Mouse (Mus musculus): ENCODE measurements around the gene Myl7. TPM values are rescaled to one million over a fixed set of nuclear protein-coding genes. Genes with fewer than 3 reads are reported as not detected.
A peak's percentile ranks its signal among the peaks of the same experiment; 100 is the strongest.

The Myl7 gene
- polyA plus RNA-seq, 1 experiment from 2014 or later: 1.4 TPM

DNA sequence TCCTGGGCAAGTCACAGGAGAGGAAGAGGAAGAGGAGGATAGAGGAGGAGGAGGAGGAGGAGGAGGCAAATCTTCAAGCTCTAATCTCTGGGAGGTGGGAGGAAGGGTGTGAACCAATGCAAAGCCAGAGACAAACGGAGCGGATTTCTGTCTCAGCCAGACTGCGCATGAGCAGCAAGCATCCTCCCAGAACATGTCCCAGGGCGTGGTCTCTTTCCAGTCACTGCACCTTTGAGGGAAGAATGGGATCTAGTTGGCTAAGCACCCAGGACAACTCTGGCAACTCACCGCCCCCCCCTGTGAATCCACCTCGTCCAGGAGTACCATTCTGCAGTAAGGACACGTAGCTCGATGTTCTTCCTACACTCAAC is 17.6 kb upstream of the Myl7 start:
- Histone ChIP-seq H3K9ac (no peak overlapping the region), H3K4me1 (0 out of 2 replicates have a peak, but pooled peaks cover 3% of the 10 kb centered on the region), H3K27me3 (peaks cover 3% of the 10 kb centered on the region; the same call in 1 of the 2 replicates), H3K36me3 (no peaks in the 10 kb centered on the region), H3K4me2 (replicated peaks) (no peak overlapping the region), H3K4me3 (replicated peaks) (no peak overlapping the region), H3K9me3 (replicated peaks) (no peaks in the 10 kb centered on the region), H3K27ac (replicated peaks) (no peak overlapping the region)
- WGBS: 73% methylated on average over 8 of the region's 8 CpGs
- ATAC-seq (ENCODE audit: insufficient number of reproducible peaks, low FRiP score, low TSS enrichment, low read depth): no peak

DNA sequence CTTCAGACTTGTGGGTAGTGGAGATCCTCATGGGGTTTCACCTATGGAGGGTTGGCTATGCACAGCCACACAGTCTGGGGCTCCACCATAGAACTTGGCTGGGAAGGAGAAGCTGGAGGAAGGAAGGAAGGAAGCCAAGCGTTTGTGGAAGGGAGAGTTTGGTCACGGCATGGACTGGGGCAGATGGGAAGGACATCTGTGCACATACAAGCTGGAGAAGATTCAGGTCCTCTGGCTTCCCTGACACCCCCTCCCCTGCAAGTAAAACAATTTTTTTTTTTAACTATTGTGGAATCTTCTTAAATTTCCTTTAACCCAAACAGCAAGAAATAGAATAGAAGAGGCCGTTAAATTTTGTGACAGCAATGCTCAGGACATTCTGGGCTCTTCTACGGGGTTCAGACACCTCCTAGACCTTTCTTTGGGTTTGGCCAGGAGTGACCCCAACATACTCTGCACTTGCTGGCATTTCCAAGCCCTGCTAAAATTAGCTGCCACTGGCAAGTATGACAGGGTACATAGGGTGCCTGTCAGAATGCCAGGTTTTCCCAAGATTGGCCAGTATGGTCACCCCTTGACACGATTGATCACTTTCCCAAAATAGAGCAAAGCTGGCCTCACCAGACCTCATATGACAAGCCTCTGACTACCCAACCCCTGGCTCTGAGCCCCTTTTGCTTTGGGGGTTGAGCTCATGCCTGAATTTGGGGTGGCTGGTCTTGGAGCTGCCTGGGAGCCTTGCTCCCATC is 17.0 kb upstream of the Myl7 start:
- no peaks in the 10 kb centered on the region for H3K9me3 ChIP-seq (replicated peaks)
- no peak for ATAC-seq (ENCODE audit: insufficient number of reproducible peaks, low FRiP score, low TSS enrichment, low read depth)
- 0 out of 2 replicates have a peak, but pooled peaks cover 3% of the 10 kb centered on the region for H3K4me1 ChIP-seq
- H3K9ac ChIP-seq: no peak overlapping the region
- H3K27ac ChIP-seq (replicated peaks): no peak overlapping the region
- peaks cover 3% of the 10 kb centered on the region; the same call in 1 of the 2 replicates for H3K27me3 ChIP-seq
- no peaks in the 10 kb centered on the region for H3K36me3 ChIP-seq
- no peak overlapping the region for H3K4me2 ChIP-seq (replicated peaks)
- no peak overlapping the region for H3K4me3 ChIP-seq (replicated peaks)
- WGBS: 76% methylated on average over 5 of the region's 5 CpGs

DNA sequence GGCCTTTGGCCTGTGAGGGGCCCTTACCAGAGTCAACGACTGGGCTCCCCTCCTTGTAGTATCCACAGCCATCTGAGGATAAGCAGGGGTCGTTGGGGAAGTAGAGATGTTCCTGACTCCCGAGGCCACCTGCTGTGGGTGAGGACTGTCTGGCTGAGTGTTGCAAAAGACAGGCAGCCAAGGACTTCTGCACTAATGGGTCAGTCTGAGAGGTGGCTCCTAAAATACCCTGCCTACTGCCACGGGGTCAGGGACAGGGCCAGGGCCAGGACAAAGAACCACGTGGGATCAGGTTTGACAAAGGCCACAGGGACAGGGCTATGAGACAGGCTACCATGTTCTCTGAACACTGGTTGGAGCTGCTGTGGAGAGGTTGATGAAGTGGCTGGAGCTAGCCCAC is 16.4 kb upstream of the Myl7 start:
- no peak overlapping the region for H3K4me2 ChIP-seq (replicated peaks)
- H3K9me3 ChIP-seq (replicated peaks): no peaks in the 10 kb centered on the region
- peaks cover 3% of the 10 kb centered on the region; the same call in 1 of the 2 replicates for H3K27me3 ChIP-seq
- H3K27ac ChIP-seq (replicated peaks): no peak overlapping the region
- 0 out of 2 replicates have a peak, but pooled peaks cover 3% of the 10 kb centered on the region for H3K4me1 ChIP-seq
- no peak overlapping the region for H3K9ac ChIP-seq
- WGBS: 64% methylated on average over 5 of the region's 5 CpGs
- ATAC-seq (ENCODE audit: insufficient number of reproducible peaks, low FRiP score, low TSS enrichment, low read depth): no peak
- no peaks in the 10 kb centered on the region for H3K36me3 ChIP-seq
- no peak overlapping the region for H3K4me3 ChIP-seq (replicated peaks)

DNA sequence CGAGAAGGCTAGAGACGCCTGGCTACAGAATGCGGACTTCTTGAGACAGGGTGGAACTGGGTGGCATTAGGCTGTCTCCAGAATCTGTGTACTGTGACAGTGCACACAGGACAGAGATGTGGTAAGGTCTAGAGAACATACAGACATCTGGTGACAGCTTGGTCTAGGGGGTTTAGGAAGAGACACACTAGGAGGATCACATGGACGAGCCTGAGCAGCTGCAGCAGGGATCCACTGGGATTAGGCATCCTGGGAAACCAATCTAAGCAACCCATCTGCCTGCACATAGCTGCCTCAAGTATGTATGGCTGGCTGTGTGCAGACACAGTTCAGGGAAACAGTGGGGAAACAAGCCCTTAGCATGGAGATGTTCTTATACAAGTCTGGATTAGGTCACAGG is 15.4 kb upstream of the Myl7 start:
- peaks cover 3% of the 10 kb centered on the region; the same call in 1 of the 2 replicates for H3K27me3 ChIP-seq

DNA sequence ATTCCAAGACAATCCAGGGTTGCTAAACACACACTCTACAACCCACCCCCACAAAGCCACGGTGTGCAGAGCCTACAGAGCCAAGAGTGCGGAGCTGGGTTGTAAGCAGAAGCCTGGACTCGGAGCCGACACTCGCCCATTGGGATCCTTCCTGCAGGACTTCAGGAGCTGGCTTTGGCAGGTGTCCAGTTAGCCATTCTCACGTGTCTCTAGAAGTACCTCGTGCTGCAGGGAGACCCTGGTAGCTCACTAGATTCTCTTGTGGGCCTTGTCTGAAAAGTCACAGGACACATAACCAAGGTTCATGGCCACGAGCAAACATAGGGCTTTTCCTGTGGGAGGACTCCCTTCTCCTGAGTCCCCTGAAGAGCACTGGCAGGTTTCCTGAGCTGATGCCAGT is 14.7 kb upstream of the Myl7 start:
- no peak overlapping the region for H3K9ac ChIP-seq
- WGBS: 65% methylated on average over 8 of the region's 8 CpGs

More for the DNA sequence above, 15.4 kb upstream of the Myl7 start:
- H3K4me3 ChIP-seq (replicated peaks): no peak overlapping the region
- no peak overlapping the region for H3K9ac ChIP-seq
- H3K9me3 ChIP-seq (replicated peaks): no peaks in the 10 kb centered on the region
- H3K4me2 ChIP-seq (replicated peaks): no peak overlapping the region
- peak; percentile 52; the same call in 1 of the 2 replicates for ATAC-seq (ENCODE audit: insufficient number of reproducible peaks, low FRiP score, low TSS enrichment, low read depth)
- 0 out of 2 replicates have a peak, but pooled peaks cover 3% of the 10 kb centered on the region for H3K4me1 ChIP-seq
- 59% methylated on average over 4 of the region's 4 CpGs for WGBS
- H3K36me3 ChIP-seq: no peaks in the 10 kb centered on the region
- no peak overlapping the region for H3K27ac ChIP-seq (replicated peaks)

DNA sequence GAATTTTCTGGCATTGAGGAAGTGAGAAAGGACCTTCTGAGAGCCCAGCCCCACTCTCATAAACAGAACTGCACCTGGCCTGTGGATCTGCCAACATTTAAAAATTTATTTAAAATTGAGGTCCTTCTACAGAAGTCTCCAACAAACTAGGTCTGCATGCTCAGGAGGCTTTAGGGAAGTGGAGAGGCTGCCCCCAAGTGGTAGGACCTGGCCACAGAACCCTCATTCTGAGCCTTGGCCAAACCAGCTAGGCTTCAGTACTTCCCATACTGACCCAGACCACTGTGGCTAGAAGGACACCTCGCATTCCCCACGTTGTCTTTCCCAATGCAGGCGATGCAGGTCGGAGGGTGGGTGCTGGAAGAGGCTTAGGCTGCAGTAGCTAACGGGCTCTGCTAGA is 14.1 kb upstream of the Myl7 start:
- H3K27ac ChIP-seq (replicated peaks): no peak overlapping the region
- H3K4me1 ChIP-seq: 0 out of 2 replicates have a peak, but pooled peaks cover 3% of the 10 kb centered on the region
- H3K9me3 ChIP-seq (replicated peaks): no peaks in the 10 kb centered on the region
- H3K27me3 ChIP-seq: peaks cover 3% of the 10 kb centered on the region; the same call in 1 of the 2 replicates
- H3K4me2 ChIP-seq (replicated peaks): no peak overlapping the region
- H3K4me3 ChIP-seq (replicated peaks): no peak overlapping the region
- no peak overlapping the region for H3K9ac ChIP-seq
- no peaks in the 10 kb centered on the region for H3K36me3 ChIP-seq
- ATAC-seq (ENCODE audit: insufficient number of reproducible peaks, low FRiP score, low TSS enrichment, low read depth): no peak
- WGBS: 29% methylated on average over 5 of the region's 5 CpGs

More for the DNA sequence above, 14.7 kb upstream of the Myl7 start:
- Histone ChIP-seq H3K27me3 (peaks cover 3% of the 10 kb centered on the region; the same call in 1 of the 2 replicates), H3K4me1 (0 out of 2 replicates have a peak, but pooled peaks cover 3% of the 10 kb centered on the region), H3K9me3 (replicated peaks) (no peaks in the 10 kb centered on the region), H3K36me3 (no peaks in the 10 kb centered on the region), H3K4me3 (replicated peaks) (no peak overlapping the region), H3K27ac (replicated peaks) (no peak overlapping the region), H3K4me2 (replicated peaks) (no peak overlapping the region)
- no peak for ATAC-seq (ENCODE audit: insufficient number of reproducible peaks, low FRiP score, low TSS enrichment, low read depth)

DNA sequence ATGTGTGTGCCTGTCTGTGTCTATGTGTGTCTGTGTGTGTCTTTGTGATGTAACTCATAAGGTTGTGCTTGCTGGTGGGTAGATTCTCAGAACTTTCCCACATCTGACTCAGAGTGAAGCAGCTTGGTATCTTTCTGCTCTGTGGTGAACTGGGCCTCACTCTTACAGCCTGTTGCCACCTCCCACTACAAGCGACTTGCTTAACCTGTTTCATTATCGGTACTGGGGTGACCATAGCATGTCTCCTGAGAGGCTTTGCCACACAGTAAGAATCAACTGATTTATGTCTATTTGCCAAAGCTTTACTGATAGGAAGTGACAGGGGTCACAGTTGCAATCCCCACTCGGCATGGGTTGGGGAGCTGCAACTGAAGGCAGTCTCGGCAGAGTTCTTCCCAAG is 10.1 kb upstream of the Myl7 start:
- WGBS: 72% methylated on average over 4 of the region's 4 CpGs
- Histone ChIP-seq H3K36me3 (no peaks in the 10 kb centered on the region), H3K9ac (no peak overlapping the region), H3K4me2 (replicated peaks) (no peak overlapping the region), H3K4me3 (replicated peaks) (no peak overlapping the region), H3K4me1 (0 out of 2 replicates have a peak, but pooled peaks cover 3% of the 10 kb centered on the region), H3K27ac (replicated peaks) (no peak overlapping the region), H3K9me3 (replicated peaks) (no peaks in the 10 kb centered on the region), H3K27me3 (peaks cover 3% of the 10 kb centered on the region; the same call in 1 of the 2 replicates)
- ATAC-seq (ENCODE audit: insufficient number of reproducible peaks, low FRiP score, low TSS enrichment, low read depth): no peak

DNA sequence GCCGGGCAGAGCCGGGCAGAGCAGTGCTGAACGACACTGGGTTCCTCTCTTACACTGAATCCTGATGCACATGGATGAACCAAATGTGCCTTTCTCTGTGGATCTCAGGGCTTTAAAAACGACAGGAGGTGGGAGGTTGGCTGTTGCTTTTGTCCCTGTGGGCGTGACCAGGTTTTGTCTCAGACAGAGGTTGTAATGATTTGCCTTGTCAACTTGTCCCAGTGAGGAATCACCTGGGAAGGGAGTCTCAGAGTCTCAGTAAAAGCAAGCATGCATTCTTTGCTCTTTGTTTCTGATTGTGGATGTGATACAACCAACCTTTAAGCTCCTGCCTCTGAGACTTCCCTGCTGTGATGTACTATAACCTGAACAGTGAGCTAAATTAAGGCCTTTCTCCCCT is 8.5 kb upstream of the Myl7 start:
- Histone ChIP-seq H3K4me3 (replicated peaks) (no peak overlapping the region), H3K27ac (replicated peaks) (no peak overlapping the region), H3K27me3 (no peaks in the 10 kb centered on the region), H3K4me2 (replicated peaks) (no peak overlapping the region), H3K9me3 (replicated peaks) (no peaks in the 10 kb centered on the region), H3K4me1 (peaks cover 6% of the 10 kb centered on the region), H3K9ac (no peak overlapping the region), H3K36me3 (no peaks in the 10 kb centered on the region)
- WGBS: 64% methylated on average over 5 of the region's 5 CpGs
- ATAC-seq (ENCODE audit: insufficient number of reproducible peaks, low FRiP score, low TSS enrichment, low read depth): no peak

DNA sequence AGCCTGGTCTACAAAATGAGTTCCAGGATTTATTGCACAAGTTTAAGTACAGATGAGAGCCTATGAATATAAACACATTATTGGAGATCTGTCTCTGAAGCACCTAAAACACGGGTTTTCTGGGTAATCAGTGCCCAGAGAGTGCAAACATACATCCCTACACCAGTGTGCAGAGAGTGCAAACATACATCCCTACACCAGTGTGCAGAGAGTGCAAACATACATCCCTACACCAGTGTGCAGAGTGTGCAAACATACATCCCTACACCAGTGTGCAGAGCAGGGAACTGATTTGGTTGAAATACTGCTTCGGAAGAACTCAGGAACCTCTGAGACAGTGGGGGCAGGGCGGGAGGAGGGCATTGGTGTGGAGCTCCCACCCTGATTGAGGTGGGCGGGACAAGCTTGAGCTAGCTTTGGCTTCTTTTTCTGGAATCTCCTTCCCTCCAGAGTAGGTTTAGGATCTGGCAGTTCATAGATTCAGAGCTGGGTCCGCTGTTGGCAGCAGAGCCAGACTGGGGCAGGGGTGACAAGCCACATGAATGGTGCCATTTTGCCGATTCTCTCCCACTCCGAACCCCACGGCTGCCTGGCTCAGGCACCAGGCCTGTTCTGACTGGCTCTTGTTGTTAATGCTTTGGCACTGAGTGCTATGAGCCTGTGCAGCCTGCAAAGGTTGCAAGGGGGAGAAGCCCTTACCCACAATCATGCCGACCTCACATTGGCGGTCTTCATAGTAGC is 7.4 kb upstream of the Myl7 start:
- Histone ChIP-seq H3K9ac (no peak overlapping the region), H3K9me3 (replicated peaks) (no peaks in the 10 kb centered on the region), H3K27me3 (no peaks in the 10 kb centered on the region), H3K36me3 (no peaks in the 10 kb centered on the region), H3K4me3 (replicated peaks) (no peak overlapping the region), H3K4me1 (peaks cover 17% of the 10 kb centered on the region), H3K27ac (replicated peaks) (no peak overlapping the region), H3K4me2 (replicated peaks) (no peak overlapping the region)
- no peak for ATAC-seq (ENCODE audit: insufficient number of reproducible peaks, low FRiP score, low TSS enrichment, low read depth)
- WGBS: 75% methylated on average over 10 of the region's 10 CpGs

DNA sequence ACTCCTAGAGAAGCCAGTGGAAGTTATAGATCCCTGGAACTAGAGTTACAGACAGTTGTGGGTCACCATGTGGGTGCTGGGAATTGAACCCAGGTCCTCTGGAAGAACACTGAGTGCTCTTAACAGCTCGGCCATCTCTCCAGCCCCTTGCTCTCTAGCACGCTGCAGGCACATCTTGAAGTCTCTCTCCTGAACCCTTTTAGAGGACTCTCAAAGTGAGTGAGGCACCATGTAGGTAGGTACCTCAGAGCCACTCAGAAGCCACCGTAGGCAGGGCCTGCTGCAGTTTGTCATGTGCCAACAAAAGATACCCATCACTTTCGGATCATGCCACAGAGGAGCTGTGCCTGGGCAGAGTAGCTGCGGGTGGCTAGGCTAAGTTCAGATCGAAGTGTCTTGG is 6.3 kb upstream of the Myl7 start:
- Histone ChIP-seq H3K27me3 (0 out of 2 replicates have a peak, but pooled peaks cover 4% of the 10 kb centered on the region), H3K4me3 (replicated peaks) (no peak overlapping the region), H3K27ac (replicated peaks) (no peak overlapping the region), H3K4me1 (peaks cover 17% of the 10 kb centered on the region), H3K36me3 (no peaks in the 10 kb centered on the region), H3K9me3 (replicated peaks) (no peaks in the 10 kb centered on the region), H3K4me2 (replicated peaks) (no peak overlapping the region), H3K9ac (no peak overlapping the region)
- ATAC-seq (ENCODE audit: insufficient number of reproducible peaks, low FRiP score, low TSS enrichment, low read depth): no peak
- WGBS: 92% methylated on average over 6 of the region's 6 CpGs

DNA sequence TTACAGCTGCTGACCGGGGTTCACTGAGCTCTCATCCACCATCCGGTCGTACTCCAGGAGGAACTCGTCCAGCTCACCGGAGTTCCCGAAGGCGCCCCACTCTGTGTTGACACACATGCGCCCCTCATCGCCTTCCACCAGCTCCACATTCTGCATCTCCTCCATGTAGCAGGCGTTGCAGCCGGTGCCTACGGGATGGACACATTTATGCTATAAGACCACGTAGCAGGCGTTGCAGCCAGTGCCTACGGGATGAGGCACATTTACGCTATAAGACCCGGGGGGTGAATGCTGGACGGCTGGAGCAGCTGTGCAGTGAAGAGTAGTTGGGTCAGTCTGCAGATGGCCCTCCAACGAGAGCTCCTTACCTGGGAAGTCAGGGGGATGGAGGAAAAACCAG is 5.8 kb upstream of the Myl7 start:
- 78% methylated on average over 19 of the region's 19 CpGs for WGBS
- no peak overlapping the region for H3K4me2 ChIP-seq (replicated peaks)
- H3K27ac ChIP-seq (replicated peaks): no peak overlapping the region
- ATAC-seq (ENCODE audit: insufficient number of reproducible peaks, low FRiP score, low TSS enrichment, low read depth): no peak
- H3K27me3 ChIP-seq: 0 out of 2 replicates have a peak, but pooled peaks cover 4% of the 10 kb centered on the region
- H3K9me3 ChIP-seq (replicated peaks): no peaks in the 10 kb centered on the region
- H3K36me3 ChIP-seq: no peaks in the 10 kb centered on the region
- H3K9ac ChIP-seq: no peak overlapping the region
- peaks cover 17% of the 10 kb centered on the region for H3K4me1 ChIP-seq
- no peak overlapping the region for H3K4me3 ChIP-seq (replicated peaks)
